Mouse (Mus musculus) liver, embryonic 16.5 days (tissue): ENCODE data around the gene Astn1. TPM values are rescaled to one million over a fixed set of nuclear protein-coding genes. Genes with fewer than 3 reads are reported as not detected.
A peak's percentile ranks its signal among the peaks of the same experiment; 100 is the strongest.

ENCODE experiments used
- ATAC-seq: fragments of 200-750 bp; cut with Nextera tagmentation; 2 replicates; pipeline ENCODE4 v1.8.0; 2017; ENCODE audit warnings: low read depth, mild to moderate bottlenecking, moderate number of reproducible peaks, moderate library complexity
- H3K27ac ChIP-seq: fragments of 300-500 bp; sonication (generic); 2 replicates; pipeline ENCODE4 v1.5.1; 2014; ENCODE audit warnings: mild to moderate bottlenecking, low read length
- H3K27me3 ChIP-seq: fragments of 300-500 bp; sonication (generic); 2 replicates; pipeline ENCODE4 v1.6.1; 2014; ENCODE audit warnings: low read depth, low read length, mixed read lengths; ENCODE audit not compliant: control insufficient read depth, insufficient read depth
- H3K36me3 ChIP-seq: fragments of 300-500 bp; sonication (generic); 2 replicates; pipeline ENCODE4 v1.6.1; 2014; ENCODE audit warnings: mild to moderate bottlenecking; ENCODE audit not compliant: control insufficient read depth, insufficient read depth
- H3K4me1 ChIP-seq: fragments of 300-500 bp; sonication (generic); 2 replicates; pipeline ENCODE4 v1.6.1; 2014; ENCODE audit warnings: low read depth, low read length, mixed read lengths; ENCODE audit not compliant: control insufficient read depth
- H3K4me2 ChIP-seq: fragments of 300-500 bp; sonication (generic); 2 replicates; pipeline ENCODE4 v1.6.1; 2014; ENCODE audit warnings: low read depth, low read length, mixed read lengths
- H3K4me3 ChIP-seq: fragments of 300-500 bp; sonication (generic); 2 replicates; pipeline ENCODE4 v1.5.1; 2014; ENCODE audit warnings: low read depth, mild to moderate bottlenecking, low read length
- H3K9ac ChIP-seq: fragments of 300-500 bp; sonication (generic); 2 replicates; pipeline ENCODE4 v1.6.1; 2014; ENCODE audit warnings: low read depth, low read length
- H3K9me3 ChIP-seq: fragments of 300-500 bp; sonication (generic); replicated peaks from 2 replicates; pipeline ENCODE4 v1.6.1; 2016; ENCODE audit warnings: low read length; ENCODE audit not compliant: control insufficient read depth
- WGBS: fragments of 180-500 bp; shearing (Covaris S2); extraction: QIAGEN DNeasy Blood & Tissue Kit; methylation state at CpG from one replicate; pipeline ENCODE4 v1.1.7; 2014; ENCODE audit not compliant: insufficient replicate concordance; 5-methylcytosine and 5-hydroxymethylcytosine counted together
- microRNA counts: library from miRNA; unstranded; fragments of <30 nt; microRNA quantifications from one replicate; lab custom pipeline; 2016
- microRNA-seq: library from miRNA; unstranded; fragments of <30 nt; microRNA quantifications from one replicate; pipeline ENCODE4, GENCODE M21; 2016
- polyA plus RNA-seq: library from polyadenylated mRNA; unstranded; fragments of >200 nt; fragmentation: Nextera tagmentation; extraction: Ambion mirVana; gene quantifications from 2 replicates; pipeline ENCODE4 v1.2.1, GENCODE M21; 2015

The Astn1 gene
- polyA plus RNA-seq, 1 experiment from 2014 or later, result not detected

GRCm38 (mm10) chr1:158740949-158741348 is 378.9 kb downstream of the Astn1 start:
- H3K4me1 ChIP-seq, result no peaks in the 10 kb centered on the region
- no peak overlapping the region for H3K27ac ChIP-seq
- H3K9me3 ChIP-seq, result no peaks in the 10 kb centered on the region
- no peak overlapping the region for H3K9ac ChIP-seq
- no peak for ATAC-seq
- H3K4me3 ChIP-seq, result no peak overlapping the region
- WGBS, result 69% methylated on average over 5 of the region's 5 CpGs
- H3K4me2 ChIP-seq, result no peak overlapping the region
- no peaks in the 10 kb centered on the region for H3K36me3 ChIP-seq
- H3K27me3 ChIP-seq, result no peaks in the 10 kb centered on the region

MicroRNA genes within 50 kb of the gene (microRNA counts, 519-probe panel; counts per million panel counts)
- 1,006 counts per million, percentile 5 among the panel's probes with 10 or more counts for microRNA mmu-miR-488 (lab: Ali Mortazavi, UCI)

Small RNAs within 50 kb of the gene (microRNA-seq; reads per million reads assigned to microRNA genes)
- gene Mir488, result not detected

Other genes with a start within 250 kb of the Astn1 start
- not detected in 2 replicates for gene Brinp2, start 5.9 kb upstream of the Astn1 start, polyA plus RNA-seq